Mouse (Mus musculus) neural tube, embryonic 12.5 days (tissue): ENCODE measurements around the gene Yars. TPM values are rescaled to one million over a fixed set of nuclear protein-coding genes. Genes with fewer than 3 reads are reported as not detected.

ENCODE experiments used
- ATAC-seq: fragments of 200-750 bp; cut with Nextera tagmentation; 2 replicates; pipeline ENCODE4 v1.8.0; 2017; ENCODE audit warnings: low read depth, mild to moderate bottlenecking, moderate TSS enrichment, moderate library complexity; ENCODE audit not compliant: low FRiP score
- H3K27ac ChIP-seq: fragments of 300-500 bp; sonication (generic); 2 replicates; pipeline ENCODE4 v1.5.1; 2016
- H3K27me3 ChIP-seq: fragments of 300-500 bp; sonication (generic); replicated peaks from 2 replicates; pipeline ENCODE4 v1.6.1; 2016; ENCODE audit warnings: mild to moderate bottlenecking
- H3K36me3 ChIP-seq: fragments of 300-500 bp; sonication (generic); 2 replicates; pipeline ENCODE4 v1.6.1; 2016; ENCODE audit warnings: mild to moderate bottlenecking
- H3K4me1 ChIP-seq: fragments of 300-500 bp; sonication (generic); 2 replicates; pipeline ENCODE4 v1.6.1; 2016
- H3K4me2 ChIP-seq: fragments of 300-500 bp; sonication (generic); replicated peaks from 2 replicates; pipeline ENCODE4 v1.6.1; 2016; ENCODE audit warnings: mild to moderate bottlenecking
- H3K4me3 ChIP-seq: fragments of 300-500 bp; sonication (generic); 2 replicates; pipeline ENCODE4 v1.5.1; 2016
- H3K9ac ChIP-seq: fragments of 300-500 bp; sonication (generic); 2 replicates; pipeline ENCODE4 v1.6.1; 2016; ENCODE audit warnings: mild to moderate bottlenecking
- H3K9me3 ChIP-seq: fragments of 300-500 bp; sonication (generic); 2 replicates; pipeline ENCODE4 v1.6.1; 2016; ENCODE audit warnings: mild to moderate bottlenecking
- WGBS: fragments of 180-500 bp; shearing (Covaris S2); methylation state at CpG from one replicate; pipeline ENCODE4 v1.1.7; 2016; 5-methylcytosine and 5-hydroxymethylcytosine counted together
- polyA plus RNA-seq: library from polyadenylated mRNA; unstranded; fragments of >200 nt; fragmentation: Nextera tagmentation; extraction: Ambion mirVana; gene quantifications from 2 replicates; pipeline ENCODE4 v1.2.1, GENCODE M21; 2016

Yars gene
- polyA plus RNA-seq, 1 experiment from 2014 or later, result 111 TPM

- H3K9me3 ChIP-seq, result no peaks in the 10 kb centered on the region
- H3K4me1 ChIP-seq, result peaks cover 34% of the 10 kb centered on the region
- no peak overlapping the region for H3K27ac ChIP-seq
- peaks cover 19% of the 10 kb centered on the region for H3K27me3 ChIP-seq
- peaks cover 67% of the 10 kb centered on the region for H3K36me3 ChIP-seq
- H3K9ac ChIP-seq, result no peak overlapping the region
- no peak overlapping the region for H3K4me3 ChIP-seq
- 73% methylated on average over 31 of the region's 31 CpGs for WGBS
- ATAC-seq, result no peak
- H3K4me2 ChIP-seq, result no peak overlapping the region
Measured at GRCm38 (mm10) chr4:129222019-129222925, 32.7 kb downstream of the Yars start.

GRCm38 (mm10) chr4:129223421-129224281 is 34.1 kb downstream of the Yars start:
- peak overlapping the region; percentile 58 for H3K4me2 ChIP-seq
- peaks cover 19% of the 10 kb centered on the region for H3K27me3 ChIP-seq
- peak; percentile 49 for ATAC-seq
- H3K4me3 ChIP-seq, result peak overlapping the region; percentile 13
- H3K9ac ChIP-seq, result peak overlapping the region; percentile 50
- H3K27ac ChIP-seq, result 0 out of 2 replicates have a peak overlapping the region, but pooled peaks have one; percentile 12
- WGBS, result 24% methylated on average over 55 of the region's 55 CpGs
- H3K4me1 ChIP-seq, result peaks cover 46% of the 10 kb centered on the region
- peaks cover 53% of the 10 kb centered on the region for H3K36me3 ChIP-seq
- H3K9me3 ChIP-seq, result no peaks in the 10 kb centered on the region

GRCm38 (mm10) chr4:129225315-129225714 is 35.8 kb downstream of the Yars start:
- WGBS, result 96% methylated on average over 12 of the region's 12 CpGs
- Histone ChIP-seq H3K4me3 (no peak overlapping the region), H3K36me3 (peaks cover 36% of the 10 kb centered on the region), H3K9me3 (no peaks in the 10 kb centered on the region), H3K4me2 (peak overlapping the region; percentile 67; the same call in 1 of the 2 replicates), H3K27ac (no peak overlapping the region), H3K9ac (no peak overlapping the region), H3K4me1 (peaks cover 46% of the 10 kb centered on the region), H3K27me3 (peaks cover 19% of the 10 kb centered on the region)
- no peak for ATAC-seq

GRCm38 (mm10) chr4:129226441-129226963 is 36.9 kb downstream of the Yars start:
- Histone ChIP-seq H3K36me3 (peaks cover 28% of the 10 kb centered on the region), H3K27me3 (peaks cover 19% of the 10 kb centered on the region), H3K4me3 (peak overlapping the region; percentile 42), H3K4me1 (peaks cover 46% of the 10 kb centered on the region), H3K9ac (peak overlapping the region; percentile 58), H3K9me3 (no peaks in the 10 kb centered on the region), H3K4me2 (peak overlapping the region; percentile 67), H3K27ac (0 out of 2 replicates have a peak overlapping the region, but pooled peaks have one; percentile 10)
- ATAC-seq, result no peak
- 48% methylated on average over 5 of the region's 5 CpGs for WGBS

- Histone ChIP-seq H3K9me3 (no peaks in the 10 kb centered on the region), H3K4me1 (peaks cover 46% of the 10 kb centered on the region), H3K9ac (peak overlapping the region; percentile 58), H3K4me2 (peak overlapping the region; percentile 67), H3K27me3 (peaks cover 15% of the 10 kb centered on the region), H3K27ac (0 out of 2 replicates have a peak overlapping the region, but pooled peaks have one; percentile 26), H3K4me3 (peak overlapping the region; percentile 42), H3K36me3 (peaks cover 20% of the 10 kb centered on the region)
- 8% methylated on average over 22 of the region's 22 CpGs for WGBS
- ATAC-seq, result peak; percentile 13; the same call in 1 of the 2 replicates
Measured at GRCm38 (mm10) chr4:129227170-129227984, 37.8 kb downstream of the Yars start.

- no peaks in the 10 kb centered on the region for H3K9me3 ChIP-seq
- 17% methylated on average over 8 of the region's 8 CpGs for WGBS
- H3K4me1 ChIP-seq, result peaks cover 43% of the 10 kb centered on the region
- H3K36me3 ChIP-seq, result peaks cover 17% of the 10 kb centered on the region
- peaks cover 10% of the 10 kb centered on the region for H3K27me3 ChIP-seq
- peak overlapping the region; percentile 67 for H3K4me2 ChIP-seq
- peak overlapping the region; percentile 42 for H3K4me3 ChIP-seq
- peak; percentile 28; the same call in 1 of the 2 replicates for ATAC-seq
- H3K9ac ChIP-seq, result peak overlapping the region; percentile 58; the same call in 1 of the 2 replicates
- no peak overlapping the region for H3K27ac ChIP-seq
Measured at GRCm38 (mm10) chr4:129227985-129228381, 38.4 kb downstream of the Yars start.

- Histone ChIP-seq H3K4me1 (peaks cover 25% of the 10 kb centered on the region), H3K27ac (no peak overlapping the region)
Measured at GRCm38 (mm10) chr4:129230926-129231325, 41.4 kb downstream of the Yars start.

GRCm38 (mm10) chr4:129231594-129232450 is 42.3 kb downstream of the Yars start:
- no peak for ATAC-seq
- Histone ChIP-seq H3K9ac (no peak overlapping the region), H3K27me3 (no peaks in the 10 kb centered on the region; the same call in 1 of the 2 replicates), H3K36me3 (no peaks in the 10 kb centered on the region), H3K4me3 (no peak overlapping the region), H3K4me1 (peaks cover 19% of the 10 kb centered on the region), H3K27ac (no peak overlapping the region), H3K4me2 (no peak overlapping the region), H3K9me3 (no peaks in the 10 kb centered on the region)
- whole genome bisulfite sequencing, result 67% methylated on average over 12 of the region's 12 CpGs

More at GRCm38 (mm10) chr4:129230926-129231325, 41.4 kb downstream of the Yars start:
- Histone ChIP-seq H3K9me3 (no peaks in the 10 kb centered on the region), H3K36me3 (no peaks in the 10 kb centered on the region), H3K4me3 (no peak overlapping the region), H3K27me3 (peaks cover 1% of the 10 kb centered on the region; the same call in 1 of the 2 replicates), H3K9ac (no peak overlapping the region), H3K4me2 (no peak overlapping the region)
- WGBS, result 61% methylated on average over 8 of the region's 8 CpGs
- no peak for ATAC-seq

GRCm38 (mm10) chr4:129232561-129233360 is 43.2 kb downstream of the Yars start:
- no peak overlapping the region for H3K4me3 ChIP-seq
- H3K4me2 ChIP-seq, result no peak overlapping the region
- no peak for ATAC-seq
- H3K9me3 ChIP-seq, result no peaks in the 10 kb centered on the region
- H3K27ac ChIP-seq, result no peak overlapping the region
- H3K27me3 ChIP-seq, result no peaks in the 10 kb centered on the region; the same call in 1 of the 2 replicates
- H3K36me3 ChIP-seq, result no peaks in the 10 kb centered on the region
- H3K4me1 ChIP-seq, result peaks cover 18% of the 10 kb centered on the region
- 75% methylated on average over 9 of the region's 9 CpGs for WGBS
- no peak overlapping the region for H3K9ac ChIP-seq

- H3K9me3 ChIP-seq, result no peaks in the 10 kb centered on the region
- no peak overlapping the region for H3K4me2 ChIP-seq
- no peak overlapping the region for H3K4me3 ChIP-seq
- peaks cover 26% of the 10 kb centered on the region for H3K4me1 ChIP-seq
- ATAC-seq, result no peak
- H3K27ac ChIP-seq, result no peak overlapping the region
- WGBS, result 80% methylated on average over 7 of the region's 7 CpGs
- no peak overlapping the region for H3K9ac ChIP-seq
- no peaks in the 10 kb centered on the region for H3K36me3 ChIP-seq
- no peaks in the 10 kb centered on the region; the same call in 1 of the 2 replicates for H3K27me3 ChIP-seq
Measured at GRCm38 (mm10) chr4:129234488-129234887, 44.9 kb downstream of the Yars start.
